Mouse (Mus musculus): ENCODE measurements around the gene Pcdh10. TPM values are rescaled to one million over a fixed set of nuclear protein-coding genes. Genes with fewer than 3 reads are reported as not detected.
A peak's percentile ranks its signal among the peaks of the same experiment; 100 is the strongest.

Pcdh10 gene
- polyA plus RNA-seq, 1 experiment = 71.0 TPM

DNA sequence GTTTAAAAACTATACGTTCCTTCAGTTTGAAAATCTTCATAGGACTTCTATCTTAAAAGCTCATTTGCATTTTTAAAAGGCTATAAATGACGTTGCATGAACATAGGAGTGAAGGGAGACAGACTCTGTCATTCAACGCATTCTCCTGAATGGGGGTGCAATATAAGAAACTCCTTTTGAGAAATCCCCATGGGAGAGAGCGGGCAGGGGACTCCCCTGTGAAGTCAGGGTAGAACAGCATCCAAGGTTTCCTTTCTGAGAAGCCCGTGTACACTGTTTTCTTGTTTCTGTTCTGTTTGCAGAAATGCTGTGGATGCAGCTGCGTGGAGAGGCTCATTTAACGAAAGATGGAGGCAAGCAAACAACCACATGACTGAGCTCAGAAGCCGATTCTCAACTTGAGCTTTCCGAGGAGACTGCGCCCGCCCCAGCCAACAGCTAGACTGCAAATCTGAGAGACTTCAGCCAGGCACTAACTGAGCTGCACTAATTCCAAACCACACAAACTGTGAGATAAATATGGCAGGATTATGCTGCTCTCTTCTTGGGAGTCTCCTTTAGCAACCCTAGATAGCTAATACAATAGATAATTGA is 54.1 kb downstream of the Pcdh10 start:
- H3K4me3 ChIP-seq (ENCODE audit: insufficient read depth, low read depth, low read length) = peak overlapping the region; percentile 29
- 28% methylated on average over 11 of the region's 11 CpGs for WGBS
- 0 out of 2 replicates have a peak, but pooled peaks cover 2% of the 10 kb centered on the region for H3K4me1 ChIP-seq (ENCODE audit: control insufficient read depth, insufficient read depth, low read length)
- no peak for TF ChIP-seq POLR2A (IDR thresholded peaks at IDR 0.05; ENCODE audit: insufficient read depth, low read depth, low read length)
- TF ChIP-seq CTCF (IDR thresholded peaks at IDR 0.05; ENCODE audit: insufficient read depth, low read depth, low read length) = no peak
- no peak overlapping the region for H3K27ac ChIP-seq (ENCODE audit: insufficient read depth, low read depth, low read length)
